Mouse (Mus musculus) embryonic facial prominence, embryonic 10.5 days (tissue): ENCODE measurements around the gene Cdcp2. TPM values are rescaled to one million over a fixed set of nuclear protein-coding genes. Genes with fewer than 3 reads are reported as not detected.

Experiments
- DNase-seq: peaks from one replicate; pipeline ENCODE4 v3.0.0-alpha.2; 2017; ENCODE audit warnings: low spot score
- H3K27ac ChIP-seq: fragments of 300-500 bp; sonication (generic); replicated peaks from 2 replicates; pipeline ENCODE4 v1.5.1; 2016; ENCODE audit warnings: mild to moderate bottlenecking
- H3K27me3 ChIP-seq: fragments of 300-500 bp; sonication (generic); replicated peaks from 2 replicates; pipeline ENCODE4 v1.6.1; 2016; ENCODE audit warnings: low read depth, mild to moderate bottlenecking; ENCODE audit not compliant: poor library complexity, severe bottlenecking
- H3K36me3 ChIP-seq: fragments of 300-500 bp; sonication (generic); replicated peaks from 2 replicates; pipeline ENCODE4 v1.6.1; 2016; ENCODE audit warnings: mild to moderate bottlenecking, moderate library complexity
- H3K4me1 ChIP-seq: fragments of 300-500 bp; sonication (generic); 2 replicates; pipeline ENCODE4 v1.6.1; 2016
- H3K4me3 ChIP-seq: fragments of 300-500 bp; sonication (generic); 2 replicates; pipeline ENCODE4 v1.5.1; 2016; ENCODE audit warnings: mild to moderate bottlenecking, moderate library complexity
- H3K9me3 ChIP-seq: fragments of 300-500 bp; sonication (generic); 2 replicates; pipeline ENCODE4 v1.6.1; 2016; ENCODE audit warnings: mild to moderate bottlenecking
- WGBS: fragments of 180-500 bp; shearing (Covaris S2); methylation state at CpG from one replicate; pipeline ENCODE4 v1.1.7; 2016; 5-methylcytosine and 5-hydroxymethylcytosine counted together
- polyA plus RNA-seq: library from polyadenylated mRNA; unstranded; fragments of >200 nt; fragmentation: Nextera tagmentation; extraction: Ambion mirVana; gene quantifications from 2 replicates; pipeline ENCODE4 v1.2.1, GENCODE M21; 2016

Gene Cdcp2
- polyA plus RNA-seq, 1 experiment from 2014 or later = 0.22 TPM

GRCm38 (mm10) chr4:107125101-107125500 is 28.4 kb downstream of the Cdcp2 start:
- no peak for DNase-seq
- Histone ChIP-seq H3K9me3 (no peaks in the 10 kb centered on the region), H3K27ac (no peak overlapping the region), H3K27me3 (0 out of 2 replicates have a peak, but pooled peaks cover 11% of the 10 kb centered on the region), H3K36me3 (no peaks in the 10 kb centered on the region), H3K4me1 (peaks cover 62% of the 10 kb centered on the region), H3K4me3 (no peak overlapping the region)
- 58% methylated on average over 5 of the region's 5 CpGs for WGBS

- H3K9me3 ChIP-seq = no peaks in the 10 kb centered on the region
- DNase-seq = no peak
- H3K27ac ChIP-seq = 0 out of 2 replicates have a peak overlapping the region, but pooled peaks have one; percentile 7
- WGBS = 59% methylated on average over 10 of the region's 10 CpGs
- H3K36me3 ChIP-seq = no peaks in the 10 kb centered on the region
- 0 out of 2 replicates have a peak, but pooled peaks cover 11% of the 10 kb centered on the region for H3K27me3 ChIP-seq
- H3K4me1 ChIP-seq = peaks cover 63% of the 10 kb centered on the region
- H3K4me3 ChIP-seq = no peak overlapping the region
Observed at GRCm38 (mm10) chr4:107126389-107126788, 29.7 kb downstream of the Cdcp2 start.

DNA sequence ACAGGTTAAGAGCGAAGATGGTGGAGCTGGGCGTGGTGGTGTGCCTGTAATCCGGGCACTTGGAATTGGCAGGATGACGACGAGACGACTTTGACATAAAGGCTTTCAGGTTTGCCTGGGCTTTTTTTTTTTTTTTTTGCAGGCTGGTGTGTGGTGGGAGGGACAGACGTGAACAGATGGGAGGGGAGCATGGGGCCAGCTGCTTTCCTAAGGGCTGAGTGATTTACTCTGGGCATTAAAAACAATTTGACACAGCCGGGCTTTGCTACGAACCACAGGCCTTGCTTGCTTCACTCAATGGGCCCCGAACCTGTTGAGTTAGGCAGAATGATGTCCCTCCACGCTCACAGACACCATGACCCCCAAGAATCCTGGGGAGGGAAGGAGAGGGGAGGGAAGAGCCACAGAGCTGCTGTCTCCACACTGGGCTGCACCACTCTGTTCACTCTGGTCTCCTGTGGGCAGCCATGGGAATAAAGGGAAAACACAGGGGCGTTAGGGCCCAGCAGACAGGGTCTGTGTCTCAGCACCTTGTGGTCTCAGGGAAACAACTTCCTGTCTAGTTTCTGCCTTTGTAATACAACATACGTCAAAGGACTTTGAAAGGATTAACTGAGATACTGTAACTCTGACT is 30.3 kb downstream of the Cdcp2 start:
- H3K9me3 ChIP-seq = no peaks in the 10 kb centered on the region
- peak overlapping the region; percentile 58; the same call in 1 of the 2 replicates for H3K27ac ChIP-seq
- H3K4me3 ChIP-seq = no peak overlapping the region
- no peaks in the 10 kb centered on the region for H3K36me3 ChIP-seq
- WGBS = 57% methylated on average over 13 of the region's 13 CpGs
- H3K27me3 ChIP-seq = 0 out of 2 replicates have a peak, but pooled peaks cover 11% of the 10 kb centered on the region
- DNase-seq = no peak
- H3K4me1 ChIP-seq = peaks cover 60% of the 10 kb centered on the region

GRCm38 (mm10) chr4:107127901-107128669 is 31.4 kb downstream of the Cdcp2 start:
- Histone ChIP-seq H3K36me3 (no peaks in the 10 kb centered on the region), H3K27ac (peak overlapping the region; percentile 77), H3K27me3 (0 out of 2 replicates have a peak, but pooled peaks cover 11% of the 10 kb centered on the region), H3K9me3 (no peaks in the 10 kb centered on the region), H3K4me1 (peaks cover 60% of the 10 kb centered on the region), H3K4me3 (no peak overlapping the region)
- peak; percentile 49 for DNase-seq
- 18% methylated on average over 13 of the region's 13 CpGs for WGBS

DNA sequence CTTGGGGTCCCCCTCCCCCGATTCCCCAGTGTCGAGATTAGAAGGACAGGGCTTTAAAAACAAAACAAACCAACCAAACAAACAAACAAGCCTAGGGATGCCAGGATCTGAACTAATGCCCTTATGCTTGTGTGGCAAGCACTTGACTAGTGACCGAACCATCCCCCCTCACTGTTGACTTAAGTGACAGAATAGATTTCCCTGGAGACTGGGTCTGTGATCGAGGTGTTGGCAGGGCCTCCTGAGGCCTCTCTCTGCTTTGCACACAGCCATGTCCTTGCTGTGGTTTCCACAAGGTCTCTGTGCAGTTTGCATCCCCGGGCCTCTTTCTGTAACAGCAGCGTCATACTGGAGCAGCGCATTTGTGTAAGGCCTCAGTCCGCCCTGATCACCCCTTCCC is 32.7 kb downstream of the Cdcp2 start:
- no peak for DNase-seq
- Histone ChIP-seq H3K9me3 (no peaks in the 10 kb centered on the region), H3K27ac (no peak overlapping the region), H3K27me3 (0 out of 2 replicates have a peak, but pooled peaks cover 9% of the 10 kb centered on the region), H3K36me3 (no peaks in the 10 kb centered on the region), H3K4me1 (peaks cover 53% of the 10 kb centered on the region), H3K4me3 (no peak overlapping the region)
- 77% methylated on average over 8 of the region's 8 CpGs for WGBS

- DNase-seq = no peak
- no peaks in the 10 kb centered on the region for H3K9me3 ChIP-seq
- WGBS = 23% methylated on average over 9 of the region's 9 CpGs
- H3K36me3 ChIP-seq = no peaks in the 10 kb centered on the region
- H3K4me1 ChIP-seq = peaks cover 55% of the 10 kb centered on the region
- H3K4me3 ChIP-seq = no peak overlapping the region
- H3K27me3 ChIP-seq = 0 out of 2 replicates have a peak, but pooled peaks cover 4% of the 10 kb centered on the region
- peak overlapping the region; percentile 26; the same call in 1 of the 2 replicates for H3K27ac ChIP-seq
Observed at GRCm38 (mm10) chr4:107130534-107130933, 33.8 kb downstream of the Cdcp2 start.

DNA sequence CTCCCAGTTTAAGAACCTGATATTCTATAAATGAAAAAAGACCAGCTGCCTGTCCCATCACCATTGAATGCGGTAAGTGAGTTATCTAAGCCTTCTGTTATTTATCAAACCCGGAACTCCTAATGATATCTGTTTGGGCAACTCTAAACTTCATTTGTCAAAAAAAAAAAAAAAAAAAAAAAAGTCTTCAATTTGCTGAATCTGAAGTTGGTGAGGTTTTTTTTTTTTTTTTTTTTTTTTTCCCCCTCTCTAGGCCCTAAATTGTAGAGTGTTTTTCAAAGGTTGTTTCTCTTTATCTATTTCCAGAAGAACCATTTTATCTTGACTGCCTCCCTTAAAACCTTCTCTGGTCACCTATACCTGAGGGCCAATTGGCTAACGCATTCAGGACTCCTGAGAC is 38.2 kb downstream of the Cdcp2 start:
- 88% methylated on average over 3 of the region's 3 CpGs for WGBS
- H3K27ac ChIP-seq = no peak overlapping the region
- no peak for DNase-seq
- peaks cover 8% of the 10 kb centered on the region; the same call in 1 of the 2 replicates for H3K36me3 ChIP-seq
- no peak overlapping the region for H3K4me3 ChIP-seq
- peaks cover 63% of the 10 kb centered on the region for H3K4me1 ChIP-seq
- peaks cover 5% of the 10 kb centered on the region for H3K27me3 ChIP-seq
- H3K9me3 ChIP-seq = no peaks in the 10 kb centered on the region

GRCm38 (mm10) chr4:107135663-107136062 is 39.0 kb downstream of the Cdcp2 start:
- Histone ChIP-seq H3K9me3 (no peaks in the 10 kb centered on the region), H3K27ac (no peak overlapping the region), H3K27me3 (peaks cover 5% of the 10 kb centered on the region), H3K36me3 (peaks cover 8% of the 10 kb centered on the region; the same call in 1 of the 2 replicates), H3K4me1 (peaks cover 65% of the 10 kb centered on the region), H3K4me3 (no peak overlapping the region)
- no peak for DNase-seq
- WGBS = 72% methylated on average over 5 of the region's 5 CpGs

GRCm38 (mm10) chr4:107136531-107136930 is 39.8 kb downstream of the Cdcp2 start:
- no peak overlapping the region for H3K27ac ChIP-seq
- peaks cover 69% of the 10 kb centered on the region for H3K4me1 ChIP-seq
- H3K27me3 ChIP-seq = peaks cover 5% of the 10 kb centered on the region
- peaks cover 8% of the 10 kb centered on the region; the same call in 1 of the 2 replicates for H3K36me3 ChIP-seq
- no peaks in the 10 kb centered on the region for H3K9me3 ChIP-seq
- no peak overlapping the region for H3K4me3 ChIP-seq
- DNase-seq = no peak
- WGBS = 53% methylated on average over 3 of the region's 3 CpGs

- Histone ChIP-seq H3K27me3 (peaks cover 5% of the 10 kb centered on the region), H3K27ac (peak overlapping the region; percentile 75)
- WGBS = 29% methylated on average over 37 of the region's 37 CpGs
Observed at GRCm38 (mm10) chr4:107138948-107139835, 42.5 kb downstream of the Cdcp2 start.

GRCm38 (mm10) chr4:107139836-107140631 is 43.3 kb downstream of the Cdcp2 start:
- Histone ChIP-seq H3K27me3 (peaks cover 5% of the 10 kb centered on the region), H3K27ac (peak overlapping the region; percentile 75), H3K4me1 (peaks cover 85% of the 10 kb centered on the region), H3K4me3 (no peak overlapping the region), H3K36me3 (peaks cover 27% of the 10 kb centered on the region), H3K9me3 (no peaks in the 10 kb centered on the region)
- DNase-seq = peak; percentile 59
- 33% methylated on average over 13 of the region's 13 CpGs for WGBS

More at GRCm38 (mm10) chr4:107138948-107139835, 42.5 kb downstream of the Cdcp2 start:
- peaks cover 82% of the 10 kb centered on the region for H3K4me1 ChIP-seq
- H3K9me3 ChIP-seq = no peaks in the 10 kb centered on the region
- peak overlapping the region; percentile 5; the same call in 1 of the 2 replicates for H3K4me3 ChIP-seq
- peaks cover 27% of the 10 kb centered on the region for H3K36me3 ChIP-seq
- peak; percentile 42 for DNase-seq
